Mouse (Mus musculus) G1E-ER4 (cell line): ENCODE data around the gene Sipa1l2. TPM values are rescaled to one million over a fixed set of nuclear protein-coding genes. Genes with fewer than 3 reads are reported as not detected.

ENCODE experiments used
- GATA1 ChIP-seq: IDR thresholded peaks from one replicate; pipeline ENCODE4 v1.8.0; 2012; ENCODE audit warnings: low read length, inconsistent platforms
- polyA plus RNA-seq: library from polyadenylated mRNA; stranded (reverse); fragments of >175 nt; gene quantifications from 2 replicates; pipeline ENCODE4 v1.2.3, GENCODE M21; 2012

Gene Sipa1l2
- polyA plus RNA-seq, 1 experiment = not detected

DNA sequence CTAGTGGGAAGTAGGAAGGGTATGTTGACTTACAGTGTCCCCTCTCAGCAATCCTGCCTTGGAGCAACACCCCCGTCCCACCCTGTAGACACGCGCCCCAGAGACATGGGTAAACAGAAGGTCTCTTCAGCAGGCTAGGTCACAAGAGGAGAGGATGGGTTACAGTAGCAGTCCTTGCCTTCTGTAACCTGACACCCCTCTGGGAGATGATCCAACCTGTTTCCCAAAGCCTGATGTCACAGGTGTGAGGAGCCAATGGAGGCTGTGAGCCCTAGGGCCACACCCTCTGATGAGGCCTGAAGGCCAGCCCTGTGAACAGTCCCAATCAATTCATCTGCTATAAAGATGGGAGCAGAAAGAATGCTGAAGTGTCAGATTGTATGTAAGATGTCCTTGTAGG lies 138.3 kb downstream of the Sipa1l2 start:
- TF ChIP-seq GATA1 = no peak

DNA sequence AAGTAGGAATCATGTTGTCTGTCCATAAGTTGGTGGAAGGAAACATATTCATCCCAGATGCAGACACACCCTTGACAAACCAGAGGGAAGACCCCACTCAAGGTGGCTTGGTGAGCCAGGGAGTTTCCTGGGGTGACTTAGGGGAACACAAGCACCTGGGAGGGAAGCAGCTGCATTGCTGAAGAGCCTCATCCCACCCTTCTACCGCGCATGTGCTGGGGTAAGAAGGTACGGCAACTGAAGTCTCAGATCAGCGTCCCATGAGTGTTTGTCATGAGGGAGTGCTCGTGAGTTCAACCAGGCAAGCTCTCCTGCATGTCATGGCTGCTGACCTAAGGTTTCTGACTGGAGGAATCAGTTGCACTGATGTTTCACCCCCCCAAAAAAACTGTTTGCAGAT lies 138.8 kb downstream of the Sipa1l2 start:
- TF ChIP-seq GATA1 = no peak

DNA sequence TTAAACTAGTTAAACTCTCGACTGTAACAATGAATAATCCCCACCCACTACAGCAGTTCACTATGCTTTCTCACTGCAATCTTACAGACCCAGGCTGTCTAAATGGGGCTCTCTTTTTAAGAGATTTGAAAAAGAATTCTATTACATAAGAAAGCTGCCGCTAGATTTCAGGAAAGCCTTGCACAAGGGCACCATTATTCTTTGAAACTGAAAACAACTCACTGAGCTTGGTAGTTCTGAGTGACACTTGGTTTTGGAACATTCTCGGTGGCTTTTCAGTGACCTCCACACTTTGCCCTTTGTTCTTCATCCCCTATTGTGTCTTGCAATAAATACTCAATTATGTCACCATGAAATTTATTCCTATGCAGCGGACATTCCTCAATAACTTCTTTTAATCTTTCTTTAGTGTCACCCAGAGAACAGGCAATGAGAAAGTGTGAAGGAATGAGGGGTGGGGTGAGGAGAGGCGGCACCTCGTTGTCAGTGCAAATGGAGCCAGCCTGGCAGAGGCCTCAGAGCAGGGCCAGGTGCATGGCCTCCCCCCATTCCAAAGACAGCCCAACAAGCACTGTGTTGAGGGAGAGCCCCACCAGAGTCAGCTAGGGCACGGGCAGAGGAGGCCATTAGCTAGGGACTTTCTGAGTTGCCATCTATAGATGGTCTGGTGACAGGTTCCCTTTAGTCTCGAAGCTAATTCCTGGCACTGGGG lies 140.5 kb downstream of the Sipa1l2 start:
- TF ChIP-seq GATA1 = no peak

DNA sequence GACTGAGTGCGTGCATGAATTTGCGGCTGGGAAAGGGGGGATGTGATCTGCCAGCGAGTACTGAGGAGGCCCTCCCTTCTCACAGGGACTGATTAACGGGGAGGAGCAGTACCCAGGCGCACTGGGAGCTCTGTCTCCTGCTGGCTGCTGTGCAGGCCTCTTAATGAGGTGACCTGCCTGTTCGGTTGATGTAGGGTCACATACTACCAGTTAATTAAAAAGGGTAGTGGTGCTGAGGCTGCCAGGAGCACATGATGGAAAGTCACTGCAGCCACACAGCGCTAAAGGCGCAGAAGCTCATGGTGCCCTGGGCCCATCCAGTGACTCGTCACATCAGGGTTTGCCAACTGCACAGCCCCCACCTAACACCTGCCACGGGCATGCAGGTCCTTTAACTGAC lies 145.7 kb downstream of the Sipa1l2 start:
- TF ChIP-seq GATA1 = no peak

DNA sequence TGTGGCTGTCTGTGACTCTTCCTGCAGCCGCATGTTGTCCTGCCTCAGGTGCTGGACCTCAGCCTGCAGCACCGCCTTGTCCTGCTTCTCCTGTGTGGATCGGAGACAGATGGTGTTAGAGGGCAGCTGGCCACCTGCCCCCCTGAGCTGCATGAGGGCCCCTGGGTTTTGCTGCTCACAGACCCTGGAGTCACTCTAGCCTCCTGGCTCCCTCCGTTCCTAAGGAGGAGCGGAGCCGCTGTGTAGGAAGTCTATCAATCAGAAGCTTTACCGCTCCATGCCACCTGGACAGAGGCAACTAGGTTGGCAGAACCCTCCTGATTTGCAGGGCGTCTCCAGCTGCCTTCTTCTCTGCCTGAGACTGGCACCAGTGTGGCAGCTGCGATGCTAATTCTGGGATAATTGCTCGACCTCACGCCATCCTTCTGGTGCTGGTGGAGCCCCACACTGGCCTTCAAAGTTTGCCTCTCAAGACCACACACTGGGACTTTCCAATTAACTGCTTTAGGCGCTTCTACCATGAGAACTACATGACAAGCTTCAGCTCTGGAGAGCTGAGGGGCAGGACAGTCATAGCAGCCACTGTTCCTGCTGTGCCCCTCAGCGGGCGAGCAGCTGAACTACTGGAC lies 150.3 kb downstream of the Sipa1l2 start:
- no peak for TF ChIP-seq GATA1

DNA sequence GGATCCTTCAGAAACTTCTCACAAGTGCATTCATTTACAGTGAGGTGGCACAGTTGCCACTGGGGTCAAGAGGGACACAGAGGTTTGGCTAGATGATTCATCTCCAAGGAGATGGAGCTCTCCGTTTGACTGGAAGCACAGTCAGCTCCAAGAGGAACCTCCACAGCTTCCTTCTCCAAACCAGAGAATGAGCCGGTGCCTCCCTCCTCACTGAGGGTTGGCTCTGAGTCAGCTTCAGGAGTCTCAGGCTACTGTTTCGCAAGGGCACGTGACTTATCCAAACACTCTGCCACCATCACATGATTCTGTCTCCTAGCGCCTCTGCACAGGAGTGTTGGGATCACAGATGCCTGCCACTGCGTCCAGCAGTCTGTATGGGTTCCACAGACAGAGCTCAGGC lies 153.5 kb downstream of the Sipa1l2 start:
- TF ChIP-seq GATA1 = no peak

DNA sequence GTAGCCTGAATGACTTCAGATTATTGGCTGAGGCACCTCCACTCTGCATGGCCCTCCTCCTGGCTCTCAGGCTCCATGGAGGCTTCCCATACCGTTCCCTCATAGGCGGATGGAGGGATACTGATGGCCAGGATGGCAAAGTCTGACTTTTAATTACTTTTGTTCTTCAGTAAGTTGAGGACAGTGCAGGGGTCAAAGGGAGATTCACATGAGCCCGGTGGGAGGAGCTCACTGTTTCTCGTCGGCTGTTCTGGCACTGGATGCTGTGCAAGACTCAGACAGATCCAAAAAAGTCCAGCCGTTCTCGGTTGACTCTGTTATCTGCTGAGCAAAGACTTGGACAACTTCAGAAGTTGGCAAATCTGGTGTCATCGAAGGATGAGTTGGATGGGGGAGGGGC lies 155.0 kb downstream of the Sipa1l2 start:
- no peak for TF ChIP-seq GATA1

DNA sequence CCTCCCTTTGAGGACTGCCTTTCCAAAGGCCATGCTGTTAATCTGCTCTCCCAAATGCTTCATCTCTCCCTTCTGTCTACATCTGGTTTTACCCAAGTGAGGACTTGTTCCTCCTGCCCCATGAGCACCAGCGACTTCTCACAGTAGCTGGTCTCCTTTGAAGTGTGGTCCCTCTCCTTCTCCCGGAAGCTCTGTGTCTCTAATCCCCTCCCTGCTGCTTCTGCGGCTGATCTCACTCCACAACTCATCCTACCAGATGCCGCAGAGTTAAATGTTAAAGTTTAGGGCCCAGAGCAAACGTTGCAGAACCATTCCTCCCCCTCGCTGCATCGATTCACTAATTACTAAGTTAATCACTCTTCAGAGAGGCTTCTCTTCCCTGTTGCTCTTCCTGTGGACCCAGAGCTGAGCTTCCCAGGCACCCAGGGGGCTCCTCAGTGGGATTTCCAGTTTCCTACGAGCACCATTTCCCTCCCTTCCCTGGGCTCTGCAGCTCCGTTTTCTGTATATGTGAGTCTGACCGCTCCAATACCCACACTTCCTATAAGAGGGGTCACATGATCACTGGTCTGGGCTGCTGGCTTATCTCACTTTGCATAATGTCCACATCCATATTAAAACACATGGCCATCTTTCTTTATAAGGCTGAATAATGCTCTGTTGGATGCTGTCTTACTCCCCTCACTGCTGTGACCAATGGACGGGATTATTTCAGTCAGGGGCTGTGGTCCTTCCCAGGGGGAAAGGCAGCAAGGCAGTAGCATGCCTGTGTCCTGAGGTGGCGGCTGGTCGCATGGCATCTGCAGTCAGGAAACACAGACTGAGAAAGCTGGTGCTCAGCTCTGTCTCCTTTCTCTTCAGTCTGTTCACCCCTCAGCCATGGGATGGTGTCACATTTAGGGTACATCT lies 156.4 kb downstream of the Sipa1l2 start:
- TF ChIP-seq GATA1 = no peak

DNA sequence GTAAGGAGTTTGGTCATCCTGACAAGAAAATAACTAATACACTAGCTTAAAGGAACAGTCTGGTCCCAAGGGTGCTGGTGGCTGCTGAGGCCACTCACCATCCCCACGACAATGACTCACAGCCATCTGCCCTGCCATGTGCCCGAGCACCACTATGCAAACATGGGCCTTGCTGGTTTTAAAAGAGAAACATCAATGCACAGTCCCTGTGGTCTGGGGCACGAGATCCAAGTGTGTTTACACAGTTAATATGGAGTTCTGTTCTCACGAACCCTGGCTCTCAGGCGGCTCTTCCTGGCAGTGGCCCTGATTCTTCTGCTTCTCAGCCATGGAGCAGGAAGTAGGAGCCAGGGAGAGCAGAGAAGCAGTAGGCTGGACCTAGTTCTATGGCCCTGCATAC lies 159.0 kb downstream of the Sipa1l2 start:
- TF ChIP-seq GATA1 = no peak

DNA sequence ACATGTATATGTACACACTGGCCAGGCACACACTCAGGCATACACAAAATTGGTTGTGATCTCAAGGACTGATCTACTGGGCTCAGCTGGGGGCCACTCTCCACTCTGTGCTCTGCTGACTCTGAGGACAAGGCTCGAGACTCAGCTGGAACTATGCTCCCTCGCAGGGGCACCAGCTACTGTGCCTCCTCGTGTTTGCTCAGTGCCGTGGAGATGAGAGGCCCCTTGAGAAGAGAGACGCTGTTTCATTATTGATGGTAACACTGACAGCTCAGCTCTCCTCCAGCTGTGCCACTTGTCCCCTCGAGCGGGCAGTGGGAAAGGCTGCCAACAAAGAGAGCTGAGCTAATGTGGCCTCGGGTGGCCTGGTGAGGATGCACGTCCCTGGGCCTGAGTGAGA lies 161.9 kb downstream of the Sipa1l2 start:
- TF ChIP-seq GATA1 = no peak

DNA sequence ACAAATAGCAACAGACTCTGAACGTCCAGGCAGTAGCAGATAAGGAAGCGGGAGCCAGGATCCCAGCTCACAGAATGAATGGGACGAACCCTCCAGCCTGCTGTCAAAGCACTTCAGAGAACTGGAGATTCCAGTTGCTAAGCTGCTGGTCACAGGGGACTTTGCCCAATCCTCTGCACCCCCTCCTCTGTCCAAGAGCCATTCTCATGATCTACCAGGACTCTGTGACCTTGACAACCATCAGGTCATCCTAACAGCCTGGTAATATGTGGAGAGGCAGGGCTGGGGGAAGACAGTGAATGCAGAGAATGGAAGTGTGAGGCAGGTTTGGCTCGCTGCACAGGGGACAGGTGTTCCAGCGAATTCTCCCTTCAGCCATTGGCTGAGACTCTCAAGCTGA lies 163.2 kb downstream of the Sipa1l2 start:
- no peak for TF ChIP-seq GATA1

DNA sequence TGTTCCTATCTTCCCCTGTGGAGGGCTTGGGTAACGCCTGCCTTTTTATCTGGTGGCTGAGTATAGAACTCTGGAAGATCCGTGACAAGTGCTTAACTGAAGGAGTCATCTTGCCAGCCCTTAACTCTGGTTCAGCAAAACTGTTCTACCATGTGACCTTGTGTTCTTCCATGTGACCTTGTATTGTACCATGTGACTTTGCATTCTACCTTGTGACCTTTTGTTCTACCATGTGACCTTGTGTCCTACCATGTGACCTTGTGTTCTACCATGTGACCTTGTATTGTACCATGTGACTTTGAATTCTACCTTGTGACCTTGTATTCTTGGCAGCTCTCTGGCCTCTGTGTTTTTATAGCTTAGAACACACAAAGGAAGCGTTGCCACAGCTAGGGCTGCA lies 168.3 kb downstream of the Sipa1l2 start:
- no peak for TF ChIP-seq GATA1

DNA sequence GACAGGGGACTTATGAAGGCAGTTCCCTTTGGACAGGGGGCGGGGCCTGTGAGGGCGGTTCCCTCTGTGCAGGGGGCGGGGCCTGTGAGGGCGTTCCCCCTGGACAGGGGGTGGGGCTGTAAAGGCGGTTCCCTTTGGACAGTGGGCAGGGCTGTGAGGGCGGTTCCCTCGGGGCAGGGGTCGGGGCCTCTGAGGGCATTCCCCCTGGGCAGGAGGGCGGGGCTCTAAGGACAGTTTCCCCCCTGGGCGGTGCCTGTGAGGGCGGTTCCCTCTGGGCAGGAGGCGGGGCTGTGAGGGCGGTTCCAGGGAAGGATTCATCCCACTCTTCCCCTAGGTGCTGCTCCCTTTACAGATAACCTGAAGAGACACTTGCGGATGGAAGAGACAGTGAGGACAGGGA lies 171.6 kb downstream of the Sipa1l2 start:
- no peak for TF ChIP-seq GATA1

DNA sequence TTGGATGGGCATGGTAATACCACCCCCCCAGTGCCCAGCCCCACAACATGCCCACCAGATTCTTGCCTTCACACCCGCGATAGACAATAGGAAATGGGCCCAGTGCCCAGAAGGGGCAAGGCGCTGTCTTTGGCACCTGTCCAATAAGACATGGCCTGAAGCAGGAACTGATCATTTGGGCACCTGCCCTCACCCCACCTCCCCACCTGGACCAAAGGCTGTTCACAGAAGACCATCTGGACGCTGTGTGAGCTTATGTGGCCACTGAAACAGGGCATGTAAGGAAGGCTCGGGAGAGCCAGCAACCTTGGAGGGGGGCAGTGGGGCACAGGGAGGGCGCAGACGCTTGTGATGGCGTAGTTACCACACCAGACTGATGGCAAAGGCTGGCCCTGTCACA lies 174.6 kb downstream of the Sipa1l2 start:
- no peak for TF ChIP-seq GATA1

DNA sequence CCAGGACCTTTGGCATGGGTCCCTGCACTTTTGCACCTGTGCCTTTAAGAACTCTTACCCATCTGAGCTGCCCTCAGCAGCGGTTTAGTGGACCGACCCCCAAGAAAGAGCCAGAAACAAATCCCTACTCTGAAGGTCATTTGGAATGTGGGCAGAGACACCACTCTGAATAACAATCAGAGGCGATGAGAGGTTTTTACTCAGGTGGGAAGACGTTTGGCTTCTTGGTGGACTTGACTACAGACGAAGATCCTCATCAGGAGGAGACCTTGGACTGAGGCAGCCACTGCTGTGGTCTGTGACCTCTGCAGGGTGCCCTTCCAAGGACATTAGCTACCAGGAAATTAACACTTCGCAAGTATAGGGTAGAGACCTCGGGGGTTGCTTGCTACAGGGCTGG lies 177.9 kb downstream of the Sipa1l2 start:
- TF ChIP-seq GATA1 = no peak

DNA sequence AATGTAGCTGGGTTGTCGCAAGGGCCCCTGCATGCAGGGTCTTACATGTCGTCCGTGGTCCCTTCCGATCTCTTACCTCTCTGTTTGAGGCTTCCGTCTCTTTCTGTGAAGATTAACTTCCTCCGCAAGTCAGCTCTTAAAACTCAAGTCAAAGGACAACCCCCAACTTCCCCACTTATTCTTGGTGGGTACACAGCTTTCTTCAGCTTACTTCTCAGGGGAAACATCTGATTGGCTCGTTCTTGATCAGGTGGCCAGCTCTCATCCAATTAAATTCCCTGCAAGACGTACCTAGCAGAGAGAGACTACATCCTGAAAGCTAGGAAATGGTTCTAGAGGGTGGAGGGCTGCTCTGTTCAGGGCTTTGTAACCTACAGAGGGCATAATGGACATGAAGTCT lies 178.3 kb downstream of the Sipa1l2 start:
- no peak for TF ChIP-seq GATA1

DNA sequence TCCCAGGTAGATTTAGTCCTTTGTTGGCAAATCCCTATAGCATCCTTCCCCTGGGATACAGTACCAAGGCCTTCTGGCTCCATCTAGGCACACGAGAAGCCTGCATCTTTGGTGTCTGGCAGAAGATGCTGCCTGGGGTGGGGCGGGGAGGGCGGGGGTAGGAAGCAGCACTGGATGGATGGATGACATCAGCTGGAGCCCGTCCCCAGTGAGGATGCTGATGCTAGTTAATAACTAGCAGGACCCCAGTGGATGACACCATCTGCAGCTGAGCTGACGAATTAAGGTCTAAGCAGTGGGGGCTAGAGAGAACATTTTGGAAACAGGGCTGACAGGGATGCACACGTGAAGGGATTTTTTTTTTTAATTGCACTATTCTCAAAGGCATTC lies 179.1 kb downstream of the Sipa1l2 start:
- TF ChIP-seq GATA1 = no peak
